Mouse (Mus musculus) G1E (cell line): ENCODE results near the gene Mpg.

Experiments used
- CTCF ChIP-seq: IDR thresholded peaks from 2 replicates; pipeline ENCODE4 v1.5.1; 2012; ENCODE audit warnings: low read depth, low read length, inconsistent platforms, mixed read lengths
- GATA1 ChIP-seq: IDR thresholded peaks from 2 replicates; pipeline ENCODE4 v1.6.1; 2012; ENCODE audit warnings: borderline replicate concordance, low read length, inconsistent platforms, mixed read lengths
- POLR2AphosphoS5 ChIP-seq: IDR thresholded peaks from 2 replicates; pipeline ENCODE4 v1.6.1; 2012; ENCODE audit warnings: low read depth, low read length, inconsistent platforms; ENCODE audit not compliant: insufficient replicate concordance

DNA sequence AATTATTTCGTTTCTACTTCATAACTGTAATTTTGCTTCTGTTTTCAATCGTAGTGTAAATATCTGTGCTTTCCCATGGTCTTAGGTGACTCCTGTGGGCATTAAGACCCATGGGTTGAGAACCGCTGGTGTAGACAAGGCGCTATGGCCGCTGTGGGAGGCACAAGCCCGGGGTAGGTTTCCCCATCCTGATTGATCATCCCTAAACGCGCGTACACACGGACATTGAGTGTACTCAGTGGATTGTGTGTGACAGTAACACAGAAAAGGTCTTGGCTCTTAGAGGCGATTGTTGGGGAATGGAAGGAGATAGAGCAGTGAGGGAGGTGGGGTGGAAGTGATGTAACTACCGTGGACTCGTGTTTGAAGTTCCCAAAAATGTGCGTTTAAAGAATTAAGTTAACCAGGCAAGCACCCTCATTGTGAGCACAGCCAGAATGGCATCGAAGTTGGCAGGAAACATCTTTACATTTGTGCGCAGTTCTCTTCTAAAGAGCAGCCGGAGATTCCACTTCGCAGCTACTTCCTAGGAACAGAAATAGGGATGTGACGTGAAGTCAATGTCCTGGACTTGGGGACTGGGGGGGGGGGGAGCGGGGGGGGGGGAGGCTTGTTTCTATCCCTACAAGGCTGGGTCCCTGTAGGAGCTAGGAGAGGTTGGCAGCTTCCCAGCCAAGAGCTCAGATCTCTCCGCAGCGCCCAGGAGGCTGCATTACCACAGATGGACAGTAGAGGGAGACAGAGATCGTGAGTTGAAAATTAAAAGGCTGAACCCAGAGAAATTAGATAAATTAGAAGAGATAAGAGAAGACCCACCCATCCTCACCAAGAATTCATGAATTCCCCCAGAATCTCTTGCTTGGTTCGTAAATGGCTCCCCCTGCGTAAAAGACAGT is 44.1 kb upstream of the Mpg start:
- peak; percentile 70 for TF ChIP-seq CTCF
- no peak for TF ChIP-seq GATA1
- TF ChIP-seq POLR2AphosphoS5, result no peak
